Mouse (Mus musculus) retina, adult 2 months (tissue): Measurements from ENCODE around the gene Prps1l3.

ENCODE experiments used
- DNase-seq: peaks from one replicate; pipeline ENCODE4 v3.0.0-alpha.2; 2012; ENCODE audit warnings: low read depth, low spot score

Prps1l3 gene

DNA sequence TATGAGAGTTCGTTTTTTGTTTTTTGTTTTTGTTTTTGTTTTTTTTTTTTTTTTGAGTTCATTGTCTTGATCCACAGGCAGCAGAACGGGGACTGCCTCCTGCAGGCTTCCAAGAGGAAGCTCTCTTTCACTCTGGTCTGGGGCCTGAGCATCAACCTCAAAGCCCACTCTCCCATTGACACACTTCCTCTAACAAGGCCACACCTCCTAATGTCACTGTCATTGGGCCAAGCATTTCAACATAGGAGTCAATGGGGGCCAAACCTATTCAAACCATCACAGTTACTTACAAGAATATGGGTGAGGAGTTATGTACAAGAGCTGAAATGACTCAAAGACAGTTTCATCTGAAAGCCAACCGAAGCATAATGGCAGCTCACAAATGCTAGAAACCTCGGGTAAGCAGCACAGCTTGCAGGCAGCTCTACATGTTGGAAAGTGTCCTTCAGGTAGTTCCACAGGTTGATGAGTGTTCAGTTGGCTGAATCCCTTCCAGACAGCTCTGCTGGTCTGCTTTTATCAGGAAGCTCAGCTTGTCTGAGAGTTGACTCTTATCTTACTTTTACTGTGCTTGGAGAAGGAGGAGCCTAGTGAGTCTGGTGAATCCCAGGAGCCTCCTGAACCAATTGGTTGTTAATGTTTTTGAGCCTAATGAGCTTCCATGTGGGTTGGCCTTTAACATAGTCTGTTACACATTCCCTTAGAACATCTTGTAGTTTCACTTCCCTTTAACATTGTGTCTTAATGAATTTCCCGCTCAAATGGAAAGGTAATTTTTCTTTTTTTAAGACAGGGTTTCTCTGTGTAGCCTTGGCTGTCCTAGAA is 13.7 kb downstream of the Prps1l3 start:
- DNase-seq, result no peak

- no peak for DNase-seq
Measured at GRCm38 (mm10) chr12:57258572-57258971, 28.4 kb downstream of the Prps1l3 start.

GRCm38 (mm10) chr12:57275456-57275855 is 45.2 kb downstream of the Prps1l3 start:
- DNase-seq, result no peak

GRCm38 (mm10) chr12:57281155-57282114 is 51.2 kb downstream of the Prps1l3 start:
- DNase-seq, result peak; percentile 15

DNA sequence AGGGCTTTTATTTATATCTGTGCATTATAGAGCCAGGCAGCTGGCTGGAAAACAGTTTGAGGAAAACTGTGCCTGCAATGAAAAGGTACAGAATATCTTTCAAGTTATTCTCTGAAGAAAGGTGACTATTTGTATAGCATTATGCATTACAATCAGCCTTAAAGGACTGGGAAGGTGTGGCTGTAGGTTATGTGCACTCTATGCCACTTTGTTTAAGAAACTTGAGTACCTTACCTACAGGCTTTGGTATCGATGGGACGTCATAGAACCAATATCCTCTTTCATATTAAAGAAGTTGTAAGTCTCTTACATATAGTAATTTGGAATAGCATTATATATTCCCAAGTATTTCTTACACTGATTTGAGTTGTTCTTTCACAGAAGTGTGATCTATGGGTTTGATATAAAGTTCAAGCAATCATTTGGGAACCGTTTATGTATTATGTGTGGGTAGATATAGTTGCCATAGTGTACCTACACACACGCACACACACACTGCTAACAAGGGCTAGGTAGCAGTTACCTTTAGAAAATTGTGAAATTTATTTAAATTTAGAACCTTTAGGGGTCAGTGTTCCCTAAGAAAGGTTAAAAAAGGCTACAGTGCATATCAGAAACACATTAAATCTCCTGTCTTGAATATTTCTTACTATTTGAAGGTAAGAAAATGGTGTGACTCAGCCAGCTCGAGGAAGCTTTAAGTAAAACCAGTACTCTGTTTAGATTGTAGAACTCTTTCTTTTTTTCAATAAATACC is 55.3 kb downstream of the Prps1l3 start:
- DNase-seq, result no peak
